ENCODE assay signal across 8 mouse cellular contexts in genomic region chr9:53890075-53890474, GRCm38 (mm10). TPM values are rescaled to one million over a fixed set of nuclear protein-coding genes. Genes with fewer than 3 reads are reported as not detected.
A peak's percentile ranks its signal among the peaks of the same experiment; 100 is the strongest.
DNase-seq lines count a peak whose midpoint lies in the region; ATAC-seq and TF ChIP-seq lines count a peak whose summit lies in the region.

No protein-coding gene starts in this region.

- no peak overlapping the region for H3K4me2 ChIP-seq in intestine, postnatal 0 days (replicated peaks; ENCODE audit: low read depth)
- no peak overlapping the region for H3K4me2 ChIP-seq in intestine, embryonic 16.5 days (ENCODE audit: low read depth, low read length)
- no peak overlapping the region for H3K4me2 ChIP-seq in limb, embryonic 11.5 days (ENCODE audit: low read depth, severe bottlenecking)

- TF ChIP-seq POLR2A in MEL (IDR thresholded peaks at IDR 0.05; ENCODE audit: control insufficient read depth in 1 of 2, insufficient read depth in 1 of 2, low read depth in 1 of 2, low read length in 2 of 2, poor library complexity in 1 of 2), result no peak
- TF ChIP-seq POLR2A in cerebellum, adult 2 months (IDR thresholded peaks at IDR 0.05; ENCODE audit: borderline replicate concordance, insufficient read depth, low read length), result no peak

- H3K4me3 ChIP-seq in intestine, postnatal 0 days (ENCODE audit: low read depth, low read length), result no peak overlapping the region
- no peak overlapping the region for H3K4me3 ChIP-seq in intestine, embryonic 16.5 days (ENCODE audit: low read length)
- no peak overlapping the region for H3K4me3 ChIP-seq in MEL (ENCODE audit: control insufficient read depth in 1 of 2, insufficient read depth in 1 of 2, low read depth in 2 of 2, low read length in 2 of 2)
- no peak overlapping the region for H3K4me3 ChIP-seq in cerebellum, adult 2 months (replicated peaks; ENCODE audit: insufficient read depth, low read depth, low read length)
- no peak overlapping the region for H3K4me3 ChIP-seq in limb, embryonic 11.5 days (ENCODE audit: low read depth, low read length)

- no peaks in the 10 kb centered on the region for H3K27me3 ChIP-seq in intestine, postnatal 0 days (replicated peaks; ENCODE audit: control insufficient read depth, insufficient read depth, low read length)
- H3K27me3 ChIP-seq in intestine, embryonic 16.5 days (replicated peaks; ENCODE audit: control insufficient read depth, insufficient read depth, low read length), result no peaks in the 10 kb centered on the region
- H3K27me3 ChIP-seq in MEL (ENCODE audit: control insufficient read depth in 1 of 2, insufficient read depth in 2 of 2, low read length in 2 of 2), result no peaks in the 10 kb centered on the region
- no peaks in the 10 kb centered on the region for H3K27me3 ChIP-seq in cerebellum, adult 2 months (ENCODE audit: control insufficient read depth, insufficient read depth, low read length)
- H3K27me3 ChIP-seq in limb, embryonic 11.5 days (ENCODE audit: control insufficient read depth, insufficient read depth, low read length), result no peaks in the 10 kb centered on the region

- no peaks in the 10 kb centered on the region for H3K79me2 ChIP-seq in MEL (ENCODE audit: control insufficient read depth, insufficient read depth, low read length, poor library complexity)

- H3K36me3 ChIP-seq in intestine, postnatal 0 days (ENCODE audit: control insufficient read depth, insufficient read depth), result no peaks in the 10 kb centered on the region
- no peaks in the 10 kb centered on the region for H3K36me3 ChIP-seq in intestine, embryonic 16.5 days (ENCODE audit: control insufficient read depth, insufficient read depth, low read length)
- no peaks in the 10 kb centered on the region for H3K36me3 ChIP-seq in MEL (ENCODE audit: control insufficient read depth in 1 of 2, insufficient read depth in 2 of 2, low read length in 2 of 2)
- H3K36me3 ChIP-seq in limb, embryonic 11.5 days (ENCODE audit: control insufficient read depth, insufficient read depth, low read length), result no peaks in the 10 kb centered on the region

- no peak for TF ChIP-seq EP300 in MEL (IDR thresholded peaks at IDR 0.05; ENCODE audit: low read depth in 1 of 2, low read length in 2 of 2)

- 3% methylated on average over 1 of the region's 1 CpGs for WGBS in intestine, postnatal 0 days
- WGBS in intestine, embryonic 16.5 days, result 11% methylated on average over 1 of the region's 1 CpGs
- 5% methylated on average over 1 of the region's 1 CpGs for WGBS in cerebellum, adult 2 months
- WGBS in limb, embryonic 11.5 days, result 4% methylated on average over 1 of the region's 1 CpGs

- peak; percentile 15 for TF ChIP-seq RAD21 in MEL (IDR thresholded peaks at IDR 0.05; ENCODE audit: low read depth, low read length)

- H3K4me1 ChIP-seq in intestine, postnatal 0 days (replicated peaks; ENCODE audit: control insufficient read depth, insufficient read depth, low read length), result no peaks in the 10 kb centered on the region
- H3K4me1 ChIP-seq in intestine, embryonic 16.5 days (ENCODE audit: control insufficient read depth, insufficient read depth, low read length), result no peaks in the 10 kb centered on the region
- H3K4me1 ChIP-seq in MEL (ENCODE audit: control insufficient read depth in 1 of 2, insufficient read depth in 2 of 2, low read length in 2 of 2), result no peaks in the 10 kb centered on the region
- no peaks in the 10 kb centered on the region for H3K4me1 ChIP-seq in cerebellum, adult 2 months (ENCODE audit: control insufficient read depth, insufficient read depth, low read length)
- H3K4me1 ChIP-seq in limb, embryonic 11.5 days (ENCODE audit: control insufficient read depth, insufficient read depth, low read length), result no peaks in the 10 kb centered on the region

- no peaks in the 10 kb centered on the region for H3K9me3 ChIP-seq in intestine, postnatal 0 days (ENCODE audit: control insufficient read depth)
- no peaks in the 10 kb centered on the region for H3K9me3 ChIP-seq in intestine, embryonic 16.5 days (ENCODE audit: control insufficient read depth, low read length)
- no peaks in the 10 kb centered on the region for H3K9me3 ChIP-seq in MEL (replicated peaks; ENCODE audit: insufficient read depth, low read length)
- no peaks in the 10 kb centered on the region for H3K9me3 ChIP-seq in limb, embryonic 11.5 days (ENCODE audit: control insufficient read depth, low read length)

- no peak overlapping the region for H3K9ac ChIP-seq in intestine, postnatal 0 days (ENCODE audit: low read depth, low read length)
- no peak overlapping the region for H3K9ac ChIP-seq in intestine, embryonic 16.5 days (ENCODE audit: low read depth, low read length)
- no peak overlapping the region for H3K9ac ChIP-seq in MEL (ENCODE audit: control insufficient read depth, low read depth, low read length, poor library complexity, severe bottlenecking)
- no peak overlapping the region for H3K9ac ChIP-seq in limb, embryonic 11.5 days (ENCODE audit: low read length)

- TF ChIP-seq CTCF in intestine, postnatal 0 days (IDR thresholded peaks at IDR 0.05; ENCODE audit: low read depth), result peak; percentile 76
- peak in 1 of 3 experiments; percentile 11; a peak in 1 of 6 replicates for TF ChIP-seq CTCF in MEL (IDR thresholded peaks at IDR 0.05 in 2 of 3, conservative IDR thresholded peaks at IDR 0.05 in 1 of 3; ENCODE audit: control insufficient read depth in 1 of 3, insufficient read depth in 1 of 3, low read depth in 2 of 3, low read length in 3 of 3, poor library complexity in 1 of 3, severe bottlenecking in 1 of 3)
- TF ChIP-seq CTCF in cerebellum, adult 2 months (IDR thresholded peaks at IDR 0.05; ENCODE audit: borderline replicate concordance, insufficient read depth, low read depth, low read length), result peak; percentile 66

- no peak for ATAC-seq in intestine, postnatal 0 days
- no peak for ATAC-seq in intestine, embryonic 16.5 days
- ATAC-seq in limb, embryonic 11.5 days (ENCODE audit: insufficient number of reproducible peaks, low FRiP score, low TSS enrichment, low read depth), result no peak
- no peak for ATAC-seq in erythroblast, adult 5-6 weeks (replicated peaks; ENCODE audit: low FRiP score, poor library complexity, severe bottlenecking)

- H3K27ac ChIP-seq in intestine, postnatal 0 days (ENCODE audit: low read depth, low read length), result no peak overlapping the region
- no peak overlapping the region for H3K27ac ChIP-seq in intestine, embryonic 16.5 days (ENCODE audit: low read length)
- no peak overlapping the region for H3K27ac ChIP-seq in MEL (ENCODE audit: control insufficient read depth, low read depth, low read length)
- H3K27ac ChIP-seq in cerebellum, adult 2 months (ENCODE audit: insufficient read depth, low read length), result no peak overlapping the region
- no peak overlapping the region for H3K27ac ChIP-seq in limb, embryonic 11.5 days (replicated peaks; ENCODE audit: low read depth, low read length)

- peak; percentile 3 for DNase-seq in MEL (ENCODE audit: low read depth, low spot score)
- peak; percentile 30 to 41 for DNase-seq in cerebellum, adult 2 months
- peak; percentile 48 to 50 for DNase-seq in frontal cortex, postnatal 25 days (ENCODE audit: low spot score in 2 of 2)
- DNase-seq in limb, embryonic 11.5 days (ENCODE audit: low spot score), result peak; percentile 77
- peak; percentile 82 for DNase-seq in right cerebral cortex, postnatal 4 days

TF ChIP-seq in MEL, 35 proteins besides CTCF, POLR2A, EP300 and RAD21:
- no peak for TF ChIP-seq CHD1 (IDR thresholded peaks at IDR 0.05; ENCODE audit: low read depth, low read length)
- TF ChIP-seq RCOR1 (IDR thresholded peaks at IDR 0.05; ENCODE audit: low read depth, low read length), result no peak
- no peak for TF ChIP-seq JUND (IDR thresholded peaks at IDR 0.05; ENCODE audit: low read depth, low read length)
- TF ChIP-seq MAX (IDR thresholded peaks at IDR 0.05; ENCODE audit: low read length), result no peak
- TF ChIP-seq HCFC1 (IDR thresholded peaks at IDR 0.05; ENCODE audit: low read depth, low read length), result no peak
TF ChIP-seq in MEL: peak in this region for 0.

RNA-seq across cellular contexts. Expression of gene Sln, which starts 40.1 kb away (rescaled TPM):
- 0.31 TPM in 1 of 2 replicates, not detected in the other for polyA plus RNA-seq in intestine, postnatal 0 days (2015; fragmentation: Nextera tagmentation; extraction: Ambion mirVana)
- polyA plus RNA-seq in intestine, embryonic 16.5 days (2015; fragmentation: Nextera tagmentation; extraction: Ambion mirVana), result 0.92 and 1.0 TPM in 2 replicates
- total RNA-seq in MEL (2012; rRNA removed), result not detected in 2 replicates
- not detected for polyA plus RNA-seq in MEL (2012; ENCODE audit: insufficient read depth in 1 of 2, insufficient read length in 2 of 2, low read depth in 1 of 2, low replicate concordance in 2 of 2, missing spikeins in 1 of 2)
- 1.3 and 1.6 TPM in 2 replicates for polyA plus RNA-seq in cerebellum, adult 2 months (2012; rRNA removed)
- polyA plus RNA-seq in limb, embryonic 11.5 days (2014; fragmentation: Nextera tagmentation; extraction: Ambion mirVana), result 0.67 and 1.1 TPM in 2 replicates
- not detected in 2 replicates for total RNA-seq in erythroblast, adult 5-6 weeks (2015; ENCODE audit: low replicate concordance)
- total RNA-seq in erythroblast, adult 5-6 weeks (2017; ENCODE audit: low replicate concordance), result not detected in 2 replicates

Comparison
In these comparisons a context has a peak if more than half of its experiments do, and no peak if none do; other contexts are left out.
1. DNase-seq: peak in every context shown above with its lines; median percentile 82 in right cerebral cortex, postnatal 4 days; 77 in limb, embryonic 11.5 days; 49 in frontal cortex, postnatal 25 days; 36 in cerebellum, adult 2 months; 3 in MEL.